Mouse (Mus musculus): Measurements from ENCODE around the gene Bnc2. TPM values are rescaled to one million over a fixed set of nuclear protein-coding genes. Genes with fewer than 3 reads are reported as not detected.
A peak's percentile ranks its signal among the peaks of the same experiment; 100 is the strongest.

The Bnc2 gene
- polyA plus RNA-seq, 1 experiment from 2014 or later: 18.0 TPM

DNA sequence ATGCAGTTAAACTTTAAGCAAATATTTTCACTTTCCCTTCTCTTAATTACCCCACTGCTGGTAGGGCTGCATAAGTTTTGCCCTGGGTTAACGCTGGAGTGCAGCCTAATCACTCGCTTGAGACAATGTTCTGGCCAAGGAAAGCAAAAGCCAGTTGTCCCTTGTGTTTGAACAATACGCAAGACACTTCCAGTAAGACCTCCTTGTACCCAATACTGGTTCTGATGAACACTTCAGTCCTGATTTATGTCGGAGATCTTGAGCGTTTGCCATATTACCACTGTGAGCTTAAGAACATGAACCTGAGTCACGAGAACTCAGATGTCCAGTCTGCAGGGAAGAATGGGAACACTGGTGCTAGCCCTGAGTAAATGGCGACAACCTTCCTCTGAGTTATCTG, 47.5 kb downstream of the Bnc2 start:
- no peak overlapping the region for H3K4me2 ChIP-seq (replicated peaks)
- H3K9me3 ChIP-seq: no peaks in the 10 kb centered on the region
- H3K4me3 ChIP-seq (replicated peaks): no peak overlapping the region
- WGBS: 85% methylated on average over 7 of the region's 7 CpGs
- H3K4me1 ChIP-seq (replicated peaks): no peaks in the 10 kb centered on the region
- no peaks in the 10 kb centered on the region for H3K27me3 ChIP-seq (replicated peaks)
- no peak overlapping the region for H3K9ac ChIP-seq
- H3K27ac ChIP-seq: no peak overlapping the region
- ATAC-seq: no peak
- no peaks in the 10 kb centered on the region for H3K36me3 ChIP-seq

DNA sequence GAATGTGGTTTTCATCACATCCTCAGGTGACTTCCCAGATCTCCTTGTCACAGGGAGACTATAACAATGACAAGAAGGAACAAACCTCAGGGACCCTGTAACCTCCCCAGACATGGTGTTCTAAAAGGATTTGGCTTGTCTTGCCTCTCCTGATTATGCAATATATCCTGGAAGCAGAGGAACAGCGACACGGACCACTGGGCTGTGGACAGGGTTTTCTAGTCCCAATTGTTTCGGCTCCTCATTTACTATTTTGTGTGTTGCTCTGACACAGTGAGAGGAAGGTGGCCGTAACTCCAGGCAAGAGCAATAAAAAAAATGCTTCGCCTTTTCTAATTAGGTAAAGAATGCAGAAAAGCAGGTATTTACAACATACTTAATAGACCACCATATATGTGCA, 51.8 kb downstream of the Bnc2 start:
- ATAC-seq: no peak
- no peaks in the 10 kb centered on the region for H3K36me3 ChIP-seq
- no peaks in the 10 kb centered on the region for H3K27me3 ChIP-seq (replicated peaks)
- H3K4me1 ChIP-seq (replicated peaks): no peaks in the 10 kb centered on the region
- no peak overlapping the region for H3K27ac ChIP-seq
- H3K9ac ChIP-seq: no peak overlapping the region
- H3K4me2 ChIP-seq (replicated peaks): no peak overlapping the region
- 81% methylated on average over 5 of the region's 5 CpGs for WGBS
- H3K4me3 ChIP-seq (replicated peaks): no peak overlapping the region
- no peaks in the 10 kb centered on the region for H3K9me3 ChIP-seq

DNA sequence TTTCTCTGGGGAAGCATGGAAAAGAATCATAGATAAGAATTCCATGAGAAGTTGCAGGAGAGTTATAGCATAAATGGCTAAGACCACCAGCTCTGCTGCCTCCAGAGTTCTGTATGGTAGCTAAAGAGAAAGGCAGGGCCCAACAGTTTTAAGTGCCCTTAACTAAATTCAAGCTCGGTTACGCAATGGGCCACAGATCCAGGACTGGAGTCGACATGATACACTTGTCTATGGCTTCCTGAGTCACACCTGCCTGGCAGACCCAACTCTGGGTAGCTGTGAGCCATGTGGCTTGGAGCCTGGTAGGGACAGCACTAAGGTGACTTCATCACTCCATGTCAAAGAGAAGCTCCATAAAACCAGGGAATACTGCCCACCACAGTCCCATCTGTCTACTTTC, 53.3 kb downstream of the Bnc2 start:
- no peaks in the 10 kb centered on the region for H3K4me1 ChIP-seq (replicated peaks)
- no peak overlapping the region for H3K4me2 ChIP-seq (replicated peaks)
- no peak overlapping the region for H3K27ac ChIP-seq
- no peak overlapping the region for H3K4me3 ChIP-seq (replicated peaks)
- WGBS: 77% methylated on average over 3 of the region's 3 CpGs
- no peaks in the 10 kb centered on the region for H3K9me3 ChIP-seq
- no peaks in the 10 kb centered on the region for H3K27me3 ChIP-seq (replicated peaks)
- H3K9ac ChIP-seq: no peak overlapping the region
- H3K36me3 ChIP-seq: no peaks in the 10 kb centered on the region
- ATAC-seq: no peak

DNA sequence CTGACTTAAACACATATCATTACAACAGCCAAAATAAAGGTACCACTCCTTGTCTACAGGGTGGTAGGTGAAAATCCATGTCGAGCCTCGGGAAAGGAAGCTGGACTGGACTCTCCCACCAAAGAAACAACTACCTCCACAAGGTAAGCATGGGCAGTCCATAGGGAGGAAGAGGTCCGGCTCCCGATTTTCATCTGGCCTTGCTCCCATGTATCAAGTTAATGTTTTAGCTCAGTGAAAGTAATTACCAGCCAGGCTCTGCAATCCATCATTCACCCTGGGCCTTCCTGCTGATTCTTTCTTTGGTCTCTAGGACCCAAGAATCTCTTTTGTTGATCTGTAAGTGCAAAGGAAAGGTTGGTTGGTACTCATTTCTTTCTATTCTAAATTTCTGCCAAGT, 65.2 kb downstream of the Bnc2 start:
- Histone ChIP-seq H3K4me3 (replicated peaks) (no peak overlapping the region), H3K36me3 (no peaks in the 10 kb centered on the region), H3K27ac (no peak overlapping the region), H3K9ac (no peak overlapping the region), H3K27me3 (replicated peaks) (no peaks in the 10 kb centered on the region), H3K4me1 (replicated peaks) (no peaks in the 10 kb centered on the region), H3K4me2 (replicated peaks) (no peak overlapping the region), H3K9me3 (no peaks in the 10 kb centered on the region)
- 68% methylated on average over 4 of the region's 4 CpGs for WGBS
- no peak for ATAC-seq

DNA sequence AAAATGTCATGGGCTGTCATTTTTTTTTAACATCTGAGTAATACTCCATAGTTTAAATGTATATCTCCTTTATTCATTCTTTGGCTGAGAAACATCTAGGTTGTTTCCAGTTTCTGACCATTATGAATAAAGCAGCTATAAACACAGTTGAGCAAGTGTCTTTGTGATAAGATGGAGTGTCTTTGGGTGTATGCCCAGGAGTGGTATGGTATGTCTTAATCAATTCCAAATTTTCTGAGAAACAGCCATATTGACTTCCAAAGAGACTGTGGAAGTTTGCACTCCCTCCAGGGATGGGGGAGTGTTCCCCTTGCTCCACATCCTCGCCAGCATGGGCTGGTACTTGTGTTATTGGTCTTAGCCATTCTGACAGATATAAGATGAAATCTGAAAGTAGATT, 70.6 kb downstream of the Bnc2 start:
- Histone ChIP-seq H3K9ac (no peak overlapping the region), H3K36me3 (no peaks in the 10 kb centered on the region), H3K27me3 (replicated peaks) (no peaks in the 10 kb centered on the region), H3K4me3 (replicated peaks) (no peak overlapping the region), H3K4me1 (replicated peaks) (no peaks in the 10 kb centered on the region), H3K4me2 (replicated peaks) (no peak overlapping the region), H3K9me3 (no peaks in the 10 kb centered on the region), H3K27ac (no peak overlapping the region)
- 86% methylated on average over 1 of the region's 1 CpGs for WGBS
- ATAC-seq: no peak

DNA sequence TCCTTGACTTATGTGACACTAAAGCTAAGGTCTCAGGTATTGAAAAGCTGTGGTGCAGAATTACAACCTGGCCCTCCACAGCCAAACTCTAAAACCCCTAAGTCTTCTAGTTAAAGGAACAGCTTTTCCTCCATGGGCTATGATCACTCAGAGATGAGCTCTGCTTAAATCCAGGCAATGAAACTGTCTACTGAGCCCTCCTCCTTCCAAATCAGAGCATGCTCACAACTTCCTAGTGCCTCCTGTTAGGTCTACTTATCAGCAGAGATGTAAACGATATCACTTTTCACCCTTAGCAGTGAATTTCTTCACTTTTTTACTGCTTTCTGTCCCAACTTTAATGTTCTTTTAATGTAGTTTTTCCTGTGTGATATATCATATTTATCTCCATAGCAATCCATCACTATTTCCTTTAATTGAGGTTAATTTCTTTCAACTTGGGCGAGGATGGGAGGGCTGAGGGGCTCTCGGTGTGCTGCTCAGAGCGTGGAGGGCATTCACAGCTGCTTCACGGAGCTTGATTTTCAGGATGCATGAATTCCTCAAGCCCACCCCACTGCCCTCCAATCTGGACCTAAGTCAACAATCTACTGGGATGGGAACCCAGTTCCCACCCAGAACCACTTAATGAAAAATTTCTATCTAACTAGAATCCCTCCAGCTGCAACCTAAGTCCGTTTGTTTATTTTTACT, 94.7 kb downstream of the Bnc2 start:
- no peak overlapping the region for H3K27ac ChIP-seq
- no peaks in the 10 kb centered on the region for H3K4me1 ChIP-seq (replicated peaks)
- no peaks in the 10 kb centered on the region for H3K27me3 ChIP-seq (replicated peaks)
- H3K36me3 ChIP-seq: no peaks in the 10 kb centered on the region
- no peak for ATAC-seq
- H3K4me2 ChIP-seq (replicated peaks): no peak overlapping the region
- no peak overlapping the region for H3K4me3 ChIP-seq (replicated peaks)
- no peak overlapping the region for H3K9ac ChIP-seq
- WGBS: 43% methylated on average over 6 of the region's 6 CpGs
- H3K9me3 ChIP-seq: no peaks in the 10 kb centered on the region

DNA sequence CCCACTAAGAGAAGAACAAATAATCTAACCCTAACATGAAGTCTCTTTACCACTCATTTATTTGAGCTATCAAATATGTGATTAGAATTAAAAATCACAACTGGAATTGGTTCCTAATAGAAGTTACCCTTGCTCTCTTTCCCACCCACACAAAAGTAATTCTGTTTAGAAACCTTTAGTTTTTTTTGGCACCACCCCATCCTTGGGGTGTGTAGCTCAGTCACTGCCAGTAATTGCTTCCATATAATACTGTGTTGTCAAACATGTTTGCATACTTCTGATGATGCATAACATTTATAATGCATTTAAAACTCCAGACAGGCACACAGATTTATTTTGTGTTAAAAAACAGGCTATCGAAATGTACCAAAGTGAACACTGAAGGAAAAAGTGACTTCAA, 96.8 kb downstream of the Bnc2 start:
- H3K27ac ChIP-seq: no peak overlapping the region
- 55% methylated on average over 1 of the region's 1 CpGs for WGBS
- no peak overlapping the region for H3K9ac ChIP-seq
- H3K27me3 ChIP-seq (replicated peaks): no peaks in the 10 kb centered on the region
- H3K4me3 ChIP-seq (replicated peaks): no peak overlapping the region
- H3K4me2 ChIP-seq (replicated peaks): no peak overlapping the region
- no peak for ATAC-seq
- no peaks in the 10 kb centered on the region for H3K36me3 ChIP-seq
- H3K9me3 ChIP-seq: no peaks in the 10 kb centered on the region
- no peaks in the 10 kb centered on the region for H3K4me1 ChIP-seq (replicated peaks)

DNA sequence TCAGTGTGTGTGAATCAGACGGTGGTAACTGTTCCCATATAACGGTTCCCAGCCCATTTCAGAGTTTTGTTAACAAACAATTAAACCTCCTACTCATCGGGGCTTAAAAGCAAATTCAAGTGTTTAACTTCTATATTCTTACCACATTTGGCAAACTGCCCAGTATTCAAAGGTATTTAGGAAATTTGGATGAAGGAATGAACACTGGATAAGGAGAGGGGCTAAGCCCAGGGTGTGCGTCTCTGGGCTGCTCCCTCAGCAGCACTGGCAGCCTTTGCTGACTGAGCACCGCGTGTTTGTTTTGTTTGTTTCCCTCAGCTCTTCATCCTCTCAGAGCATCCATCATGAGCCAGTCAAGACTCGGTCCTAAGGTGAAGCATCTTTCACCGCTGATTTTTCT, 109.0 kb downstream of the Bnc2 start:
- Histone ChIP-seq H3K27ac (no peak overlapping the region), H3K4me1 (replicated peaks) (no peaks in the 10 kb centered on the region), H3K9ac (no peak overlapping the region), H3K4me3 (replicated peaks) (no peak overlapping the region), H3K27me3 (replicated peaks) (no peaks in the 10 kb centered on the region), H3K4me2 (replicated peaks) (no peak overlapping the region), H3K9me3 (no peaks in the 10 kb centered on the region), H3K36me3 (no peaks in the 10 kb centered on the region)
- WGBS: 38% methylated on average over 8 of the region's 8 CpGs
- no peak for ATAC-seq

DNA sequence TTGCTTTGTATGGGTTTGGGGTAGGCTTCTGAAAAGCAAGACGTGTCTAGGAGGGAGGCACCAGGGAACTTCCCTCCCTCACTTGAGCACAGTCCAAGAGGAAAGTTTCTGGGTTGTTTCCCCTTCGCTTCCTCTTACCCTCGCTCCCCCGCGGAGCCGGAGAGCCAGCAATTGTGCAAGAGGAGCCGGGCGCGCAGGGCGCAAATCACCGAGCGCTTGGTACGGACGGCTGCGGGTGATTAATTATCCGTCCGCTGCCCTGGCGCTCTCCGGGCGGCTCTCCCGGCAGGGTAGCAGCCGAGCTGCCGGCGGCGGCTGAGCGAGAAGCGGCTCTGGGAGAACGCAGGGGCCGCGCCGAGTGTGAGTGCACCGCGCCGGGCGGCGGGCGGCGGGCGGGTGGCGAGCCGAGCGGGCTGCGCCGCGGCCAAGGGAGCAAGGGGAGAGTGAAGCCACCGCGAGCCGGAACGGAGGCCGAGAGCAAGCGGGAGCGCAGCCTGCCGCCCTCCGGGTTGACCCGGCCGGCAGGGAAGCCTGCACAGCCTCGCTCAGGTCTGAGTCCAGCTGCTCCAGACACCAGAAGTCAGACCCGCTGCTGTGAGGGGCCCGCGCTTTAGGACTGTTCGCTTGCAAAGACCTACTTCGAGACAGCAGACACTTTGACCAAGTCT, 129.7 kb downstream of the Bnc2 start:
- H3K4me3 ChIP-seq (replicated peaks): peak overlapping the region; percentile 61
- peak overlapping the region; percentile 85 for H3K9ac ChIP-seq
- peak overlapping the region; percentile 87 for H3K27ac ChIP-seq
- peaks cover 4% of the 10 kb centered on the region; the same call in 1 of the 2 replicates for H3K4me1 ChIP-seq (replicated peaks)
- H3K36me3 ChIP-seq: no peaks in the 10 kb centered on the region
- H3K4me2 ChIP-seq (replicated peaks): peak overlapping the region; percentile 87
- no peaks in the 10 kb centered on the region for H3K27me3 ChIP-seq (replicated peaks)
- ATAC-seq: peak; percentile 92
- WGBS: under 1% methylated on average over 62 of the region's 62 CpGs
- H3K9me3 ChIP-seq: no peaks in the 10 kb centered on the region

DNA sequence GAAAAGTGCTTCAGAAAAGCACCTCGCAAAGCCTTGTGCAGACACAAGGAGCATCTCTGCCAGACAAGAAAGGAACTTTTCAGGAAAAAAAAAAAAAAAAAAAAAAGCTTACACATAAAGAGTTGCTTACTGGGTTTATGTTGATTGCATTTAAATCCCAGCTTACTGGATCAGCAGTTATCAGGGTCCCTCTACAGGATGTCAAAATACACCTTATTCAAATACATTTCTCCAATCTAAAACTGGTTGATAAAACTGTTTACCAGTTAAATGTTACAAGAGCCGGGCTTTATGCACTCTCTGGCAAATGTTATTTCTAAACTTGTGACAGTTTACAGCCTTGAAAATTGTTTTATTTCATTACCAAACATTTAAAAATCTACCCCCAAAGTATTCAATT, 130.4 kb downstream of the Bnc2 start:
- no peaks in the 10 kb centered on the region for H3K36me3 ChIP-seq
- H3K4me3 ChIP-seq (replicated peaks): no peak overlapping the region
- ATAC-seq: no peak
- H3K4me1 ChIP-seq (replicated peaks): peaks cover 4% of the 10 kb centered on the region; the same call in 1 of the 2 replicates
- peak overlapping the region; percentile 87 for H3K4me2 ChIP-seq (replicated peaks)
- H3K9me3 ChIP-seq: no peaks in the 10 kb centered on the region
- no peaks in the 10 kb centered on the region for H3K27me3 ChIP-seq (replicated peaks)
- H3K27ac ChIP-seq: no peak overlapping the region
- no peak overlapping the region for H3K9ac ChIP-seq
- 35% methylated on average over 2 of the region's 2 CpGs for WGBS

DNA sequence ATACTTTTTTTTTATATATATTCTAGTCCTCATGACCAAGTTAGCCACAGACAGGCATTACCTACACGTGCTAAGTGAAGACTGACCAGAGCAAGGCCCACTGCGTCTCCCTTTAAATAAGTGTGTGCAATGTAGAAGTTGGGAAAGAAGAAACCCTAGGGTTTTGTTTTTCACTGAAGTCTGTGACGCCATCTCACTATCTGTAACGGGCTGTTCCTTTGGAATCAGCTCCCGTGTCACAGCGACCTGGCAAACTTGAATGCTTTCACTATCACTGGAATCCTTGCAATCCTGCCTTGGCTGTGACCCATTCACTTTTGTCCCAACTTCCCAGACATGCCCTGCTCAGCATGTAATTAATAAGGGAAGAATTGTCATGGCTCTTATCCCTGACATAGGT, 134.5 kb downstream of the Bnc2 start:
- ATAC-seq: no peak

DNA sequence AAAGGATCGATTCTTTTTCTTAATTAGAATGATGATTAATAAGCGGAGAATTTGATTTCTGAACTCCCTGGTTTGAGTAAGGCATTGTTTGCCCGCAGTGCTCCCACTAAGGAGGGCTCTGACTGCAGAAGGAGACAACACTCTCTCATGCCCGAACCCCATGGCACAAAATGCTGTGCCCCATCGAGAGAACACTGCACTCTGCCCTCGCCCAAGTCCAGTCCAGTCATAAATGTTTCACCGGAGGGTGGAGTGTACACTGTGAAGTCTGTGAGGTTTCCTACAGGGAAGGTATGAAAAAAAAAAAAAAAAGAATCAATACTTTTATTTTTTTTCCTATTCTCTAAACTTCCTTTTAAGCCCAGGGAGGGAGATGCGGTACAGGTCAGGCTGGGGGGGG, 135.7 kb downstream of the Bnc2 start:
- no peak overlapping the region for H3K27ac ChIP-seq
- H3K36me3 ChIP-seq: no peaks in the 10 kb centered on the region
- 72% methylated on average over 8 of the region's 8 CpGs for WGBS
- no peaks in the 10 kb centered on the region for H3K9me3 ChIP-seq
- ATAC-seq: no peak
- H3K4me2 ChIP-seq (replicated peaks): no peak overlapping the region
- H3K4me3 ChIP-seq (replicated peaks): no peak overlapping the region
- H3K27me3 ChIP-seq (replicated peaks): no peaks in the 10 kb centered on the region
- H3K4me1 ChIP-seq (replicated peaks): no peaks in the 10 kb centered on the region
- H3K9ac ChIP-seq: no peak overlapping the region

More for the DNA sequence above, 134.5 kb downstream of the Bnc2 start:
- no peak overlapping the region for H3K27ac ChIP-seq
- no peak overlapping the region for H3K4me3 ChIP-seq (replicated peaks)
- 83% methylated on average over 6 of the region's 6 CpGs for WGBS
- H3K9ac ChIP-seq: no peak overlapping the region
- no peaks in the 10 kb centered on the region for H3K9me3 ChIP-seq
- H3K4me1 ChIP-seq (replicated peaks): no peaks in the 10 kb centered on the region
- H3K27me3 ChIP-seq (replicated peaks): no peaks in the 10 kb centered on the region
- no peak overlapping the region for H3K4me2 ChIP-seq (replicated peaks)
- no peaks in the 10 kb centered on the region for H3K36me3 ChIP-seq

All from intestine, embryonic 15.5 days (tissue).